Mouse (Mus musculus): Measurements from ENCODE around the gene Raver2. TPM values are rescaled to one million over a fixed set of nuclear protein-coding genes. Genes with fewer than 3 reads are reported as not detected.

The Raver2 gene
- polyA plus RNA-seq, 1 experiment: 8.5 TPM

GRCm38 (mm10) chr4:101043691-101044090 lies 25.1 kb upstream of the Raver2 start:
- H3K4me3 ChIP-seq (replicated peaks; ENCODE audit: insufficient read depth, low read depth, low read length): no peak overlapping the region
- H3K27ac ChIP-seq (ENCODE audit: insufficient read depth, low read length): no peak overlapping the region
- no peaks in the 10 kb centered on the region for H3K4me1 ChIP-seq (ENCODE audit: control insufficient read depth, insufficient read depth, low read length)
- no peak for TF ChIP-seq CTCF (IDR thresholded peaks at IDR 0.05; ENCODE audit: borderline replicate concordance, insufficient read depth, low read depth, low read length)
- TF ChIP-seq POLR2A (IDR thresholded peaks at IDR 0.05; ENCODE audit: borderline replicate concordance, insufficient read depth, low read length): no peak
- whole genome bisulfite sequencing: 91% methylated on average over 2 of the region's 2 CpGs
- no peaks in the 10 kb centered on the region for H3K27me3 ChIP-seq (ENCODE audit: control insufficient read depth, insufficient read depth, low read length)
- DNase-seq: no peak

- Histone ChIP-seq H3K27me3 (ENCODE audit: control insufficient read depth, insufficient read depth, low read length) (no peaks in the 10 kb centered on the region), H3K4me3 (replicated peaks; ENCODE audit: insufficient read depth, low read depth, low read length) (no peak overlapping the region), H3K27ac (ENCODE audit: insufficient read depth, low read length) (no peak overlapping the region), H3K4me1 (ENCODE audit: control insufficient read depth, insufficient read depth, low read length) (no peaks in the 10 kb centered on the region)
- DNase-seq: no peak
- TF ChIP-seq POLR2A (IDR thresholded peaks at IDR 0.05; ENCODE audit: borderline replicate concordance, insufficient read depth, low read length): no peak
- TF ChIP-seq CTCF (IDR thresholded peaks at IDR 0.05; ENCODE audit: borderline replicate concordance, insufficient read depth, low read depth, low read length): no peak
These were observed 24.6 kb upstream of the Raver2 start for GRCm38 (mm10) chr4:101044149-101044548.

- WGBS: 39% methylated on average over 4 of the region's 4 CpGs
- TF ChIP-seq POLR2A (IDR thresholded peaks at IDR 0.05; ENCODE audit: borderline replicate concordance, insufficient read depth, low read length): no peak
- no peak for TF ChIP-seq CTCF (IDR thresholded peaks at IDR 0.05; ENCODE audit: borderline replicate concordance, insufficient read depth, low read depth, low read length)
- no peaks in the 10 kb centered on the region for H3K4me1 ChIP-seq (ENCODE audit: control insufficient read depth, insufficient read depth, low read length)
- no peak overlapping the region for H3K4me3 ChIP-seq (replicated peaks; ENCODE audit: insufficient read depth, low read depth, low read length)
- no peak for DNase-seq
- H3K27me3 ChIP-seq (ENCODE audit: control insufficient read depth, insufficient read depth, low read length): no peaks in the 10 kb centered on the region
- H3K27ac ChIP-seq (ENCODE audit: insufficient read depth, low read length): no peak overlapping the region
These were observed 22.2 kb upstream of the Raver2 start for GRCm38 (mm10) chr4:101046576-101046975.

- H3K27ac ChIP-seq (ENCODE audit: insufficient read depth, low read length): no peak overlapping the region
- DNase-seq: no peak
- 3% methylated on average over 2 of the region's 2 CpGs for WGBS
These were observed 6.6 kb upstream of the Raver2 start for GRCm38 (mm10) chr4:101062146-101062545.

GRCm38 (mm10) chr4:101066401-101066800 lies 2.4 kb upstream of the Raver2 start:
- Histone ChIP-seq H3K27me3 (ENCODE audit: control insufficient read depth, insufficient read depth, low read length) (no peaks in the 10 kb centered on the region), H3K27ac (ENCODE audit: insufficient read depth, low read length) (no peak overlapping the region), H3K4me3 (replicated peaks; ENCODE audit: insufficient read depth, low read depth, low read length) (no peak overlapping the region), H3K4me1 (ENCODE audit: control insufficient read depth, insufficient read depth, low read length) (no peaks in the 10 kb centered on the region)
- TF ChIP-seq CTCF (IDR thresholded peaks at IDR 0.05; ENCODE audit: borderline replicate concordance, insufficient read depth, low read depth, low read length) (no peak), POLR2A (IDR thresholded peaks at IDR 0.05; ENCODE audit: borderline replicate concordance, insufficient read depth, low read length) (no peak)
- 69% methylated on average over 5 of the region's 5 CpGs for WGBS
- no peak for DNase-seq

More at GRCm38 (mm10) chr4:101062146-101062545, 6.6 kb upstream of the Raver2 start:
- TF ChIP-seq CTCF (IDR thresholded peaks at IDR 0.05; ENCODE audit: borderline replicate concordance, insufficient read depth, low read depth, low read length) (no peak), POLR2A (IDR thresholded peaks at IDR 0.05; ENCODE audit: borderline replicate concordance, insufficient read depth, low read length) (no peak)
- H3K4me1 ChIP-seq (ENCODE audit: control insufficient read depth, insufficient read depth, low read length): no peaks in the 10 kb centered on the region
- H3K4me3 ChIP-seq (replicated peaks; ENCODE audit: insufficient read depth, low read depth, low read length): no peak overlapping the region
- no peaks in the 10 kb centered on the region for H3K27me3 ChIP-seq (ENCODE audit: control insufficient read depth, insufficient read depth, low read length)

GRCm38 (mm10) chr4:101069154-101069971 lies 580 bp downstream of the Raver2 start:
- 2% methylated on average over 55 of the region's 55 CpGs for WGBS
- TF ChIP-seq CTCF (IDR thresholded peaks at IDR 0.05; ENCODE audit: borderline replicate concordance, insufficient read depth, low read depth, low read length) (no peak), POLR2A (IDR thresholded peaks at IDR 0.05; ENCODE audit: borderline replicate concordance, insufficient read depth, low read length) (no peak)
- no peaks in the 10 kb centered on the region for H3K27me3 ChIP-seq (ENCODE audit: control insufficient read depth, insufficient read depth, low read length)
- no peak overlapping the region for H3K27ac ChIP-seq (ENCODE audit: insufficient read depth, low read length)
- peak; percentile 12 to 42 for DNase-seq
- H3K4me1 ChIP-seq (ENCODE audit: control insufficient read depth, insufficient read depth, low read length): no peaks in the 10 kb centered on the region
- peak overlapping the region; percentile 85 for H3K4me3 ChIP-seq (replicated peaks; ENCODE audit: insufficient read depth, low read depth, low read length)

- no peaks in the 10 kb centered on the region for H3K27me3 ChIP-seq (ENCODE audit: control insufficient read depth, insufficient read depth, low read length)
- no peak overlapping the region for H3K4me3 ChIP-seq (replicated peaks; ENCODE audit: insufficient read depth, low read depth, low read length)
- DNase-seq: no peak
- no peaks in the 10 kb centered on the region for H3K4me1 ChIP-seq (ENCODE audit: control insufficient read depth, insufficient read depth, low read length)
- TF ChIP-seq POLR2A (IDR thresholded peaks at IDR 0.05; ENCODE audit: borderline replicate concordance, insufficient read depth, low read length) (no peak), CTCF (IDR thresholded peaks at IDR 0.05; ENCODE audit: borderline replicate concordance, insufficient read depth, low read depth, low read length) (no peak)
- 93% methylated on average over 4 of the region's 4 CpGs for WGBS
- no peak overlapping the region for H3K27ac ChIP-seq (ENCODE audit: insufficient read depth, low read length)
These were observed 2.8 kb downstream of the Raver2 start for GRCm38 (mm10) chr4:101071570-101071969.

- no peak for DNase-seq
- TF ChIP-seq CTCF (IDR thresholded peaks at IDR 0.05; ENCODE audit: borderline replicate concordance, insufficient read depth, low read depth, low read length): no peak
- TF ChIP-seq POLR2A (IDR thresholded peaks at IDR 0.05; ENCODE audit: borderline replicate concordance, insufficient read depth, low read length): no peak
- Histone ChIP-seq H3K4me3 (replicated peaks; ENCODE audit: insufficient read depth, low read depth, low read length) (no peak overlapping the region), H3K4me1 (ENCODE audit: control insufficient read depth, insufficient read depth, low read length) (no peaks in the 10 kb centered on the region; the same call in 1 of the 2 replicates), H3K27ac (ENCODE audit: insufficient read depth, low read length) (no peak overlapping the region), H3K27me3 (ENCODE audit: control insufficient read depth, insufficient read depth, low read length) (no peaks in the 10 kb centered on the region)
- WGBS: 48% methylated on average over 3 of the region's 3 CpGs
These were observed 7.6 kb downstream of the Raver2 start for GRCm38 (mm10) chr4:101076425-101076824.
